Mouse (Mus musculus): ENCODE measurements at regions not wholly inside any gene's neighbourhood (a gene's known extent, or its start where the extent isn't known, plus 50 kb on each side); places are given as distances from the start of the nearest gene placed in this dataset.

- no peak for TF ChIP-seq CTCF (IDR thresholded peaks at IDR 0.05; ENCODE audit: borderline replicate concordance, insufficient read depth, low read depth, low read length)
- TF ChIP-seq POLR2A (IDR thresholded peaks at IDR 0.05; ENCODE audit: borderline replicate concordance, insufficient read depth, low read length), result no peak
Observed at GRCm38 (mm10) chr12:26099176-26099575, 315.9 kb downstream of the Rnf144a start.
